Mouse (Mus musculus) B cell, adult 2 months (primary cell): ENCODE results near the gene Nes.

Experiments used
- DNase-seq, 2 experiments: peaks; one replicate each; pipeline ENCODE4 v3.0.0; 2022

Nes gene

GRCm38 (mm10) chr3:87970939-87971488 lies at the start of gene Nes:
Nes (plus strand) TSS chr3:87971078.
- peak in 1 of 2 experiments; percentile 31 for DNase-seq

GRCm38 (mm10) chr3:87924996-87925395 lies 45.9 kb upstream of the Nes start:
- no peak for DNase-seq

GRCm38 (mm10) chr3:87927452-87927851 lies 43.4 kb upstream of the Nes start:
- DNase-seq = no peak

- DNase-seq = no peak
Observed at GRCm38 (mm10) chr3:87929341-87930077, 41.4 kb upstream of the Nes start.

- peak; percentile 95 to 96 for DNase-seq
Observed at GRCm38 (mm10) chr3:87930078-87930795, 40.6 kb upstream of the Nes start, which contains the start of the genes Isg20l2 and Rrnad1. Isg20l2 (plus strand) TSS chr3:87930314. Rrnad1 (minus strand) TSS chr3:87930717.

- no peak for DNase-seq
Observed at GRCm38 (mm10) chr3:87934026-87934425, 36.9 kb upstream of the Nes start.

- DNase-seq = no peak
Observed at GRCm38 (mm10) chr3:87934501-87934900, 36.4 kb upstream of the Nes start.

- no peak for DNase-seq
Observed at GRCm38 (mm10) chr3:87935201-87935600, 35.7 kb upstream of the Nes start.

GRCm38 (mm10) chr3:87935776-87936175 lies 35.1 kb upstream of the Nes start:
- DNase-seq = peak; percentile 74 to 76

- DNase-seq = no peak
Observed at GRCm38 (mm10) chr3:87940611-87941010, 30.3 kb upstream of the Nes start.

- DNase-seq = no peak
Observed at GRCm38 (mm10) chr3:87942471-87942870, 28.4 kb upstream of the Nes start.

GRCm38 (mm10) chr3:87943586-87943985 lies 27.3 kb upstream of the Nes start:
- DNase-seq = no peak

GRCm38 (mm10) chr3:87944838-87945600 lies 25.9 kb upstream of the Nes start:
- no peak for DNase-seq

GRCm38 (mm10) chr3:87945781-87946540 lies 24.9 kb upstream of the Nes start:
- no peak for DNase-seq

- no peak for DNase-seq
Observed at GRCm38 (mm10) chr3:87946541-87946860, 24.4 kb upstream of the Nes start.

GRCm38 (mm10) chr3:87947056-87947810 lies 23.6 kb upstream of the Nes start:
- peak; percentile 34 to 38 for DNase-seq

- no peak for DNase-seq
Observed at GRCm38 (mm10) chr3:87947811-87948199, 23.1 kb upstream of the Nes start.

- DNase-seq = peak; percentile 41
Observed at GRCm38 (mm10) chr3:87948378-87949265, 22.3 kb upstream of the Nes start, which contains the start of gene Crabp2. Crabp2 (plus strand) TSS chr3:87948666.

GRCm38 (mm10) chr3:87949266-87949954 lies 21.5 kb upstream of the Nes start:
- DNase-seq = no peak

- no peak for DNase-seq
Observed at GRCm38 (mm10) chr3:87949955-87950515, 20.8 kb upstream of the Nes start.
